Mouse (Mus musculus) stomach, postnatal 0 days (tissue): ENCODE measurements around the gene Shroom3. TPM values are rescaled to one million over a fixed set of nuclear protein-coding genes. Genes with fewer than 3 reads are reported as not detected.

Experiments used
- ATAC-seq: fragments of 200-750 bp; cut with Nextera tagmentation; 2 replicates; pipeline ENCODE4 v1.8.0; 2017; ENCODE audit not compliant: low FRiP score, low TSS enrichment
- DNase-seq: peaks from one replicate; pipeline ENCODE4 v3.0.0-alpha.2; 2016; ENCODE audit warnings: low spot score
- H3K27ac ChIP-seq: fragments of 300-500 bp; sonication (generic); replicated peaks from 2 replicates; pipeline ENCODE4 v1.5.1; 2014; ENCODE audit warnings: mild to moderate bottlenecking, control low read depth
- H3K27me3 ChIP-seq: fragments of 300-500 bp; sonication (generic); 2 replicates; pipeline ENCODE4 v1.6.1; 2014; ENCODE audit warnings: low read length; ENCODE audit not compliant: control insufficient read depth, insufficient read depth
- H3K36me3 ChIP-seq: fragments of 300-500 bp; sonication (generic); 2 replicates; pipeline ENCODE4 v1.6.1; 2014; ENCODE audit warnings: low read length, mixed read lengths; ENCODE audit not compliant: control insufficient read depth, insufficient read depth
- H3K4me1 ChIP-seq: fragments of 300-500 bp; sonication (generic); replicated peaks from 2 replicates; pipeline ENCODE4 v1.6.1; 2014; ENCODE audit warnings: antibody characterized with exemption; ENCODE audit not compliant: control insufficient read depth, insufficient read depth
- H3K4me2 ChIP-seq: fragments of 300-500 bp; sonication (generic); replicated peaks from 2 replicates; pipeline ENCODE4 v1.6.1; 2014; ENCODE audit warnings: low read depth, mild to moderate bottlenecking, control low read depth, moderate library complexity
- H3K4me3 ChIP-seq: fragments of 300-500 bp; sonication (generic); 2 replicates; pipeline ENCODE4 v1.5.1; 2014; ENCODE audit warnings: low read depth, low read length, control low read depth
- H3K9ac ChIP-seq: fragments of 300-500 bp; sonication (generic); 2 replicates; pipeline ENCODE4 v1.6.1; 2014; ENCODE audit warnings: mild to moderate bottlenecking, low read length, control low read depth, mixed read lengths
- H3K9me3 ChIP-seq: fragments of 300-500 bp; sonication (generic); 2 replicates; pipeline ENCODE4 v1.6.1; 2016; ENCODE audit warnings: low read length; ENCODE audit not compliant: control insufficient read depth
- CTCF ChIP-seq: IDR thresholded peaks from 2 replicates; pipeline ENCODE4 v1.5.1; 2016; ENCODE audit warnings: antibody characterized with exemption, low read depth, mild to moderate bottlenecking, moderate library complexity
- EP300 ChIP-seq: optimal IDR thresholded peaks from 2 replicates; pipeline ENCODE3; 2016; ENCODE audit warnings: antibody characterized with exemption
- WGBS: fragments of 180-500 bp; shearing (Covaris S2); extraction: QIAGEN DNeasy Blood & Tissue Kit; methylation state at CpG from one replicate; pipeline ENCODE4 v1.1.7; 2014; 5-methylcytosine and 5-hydroxymethylcytosine counted together
- polyA plus RNA-seq: library from polyadenylated mRNA; unstranded; fragments of >200 nt; fragmentation: Nextera tagmentation; extraction: Ambion mirVana; gene quantifications from 2 replicates; pipeline ENCODE4 v1.2.1, GENCODE M21; 2015

Gene Shroom3
- polyA plus RNA-seq, 1 experiment from 2014 or later = 11.4 TPM

DNA sequence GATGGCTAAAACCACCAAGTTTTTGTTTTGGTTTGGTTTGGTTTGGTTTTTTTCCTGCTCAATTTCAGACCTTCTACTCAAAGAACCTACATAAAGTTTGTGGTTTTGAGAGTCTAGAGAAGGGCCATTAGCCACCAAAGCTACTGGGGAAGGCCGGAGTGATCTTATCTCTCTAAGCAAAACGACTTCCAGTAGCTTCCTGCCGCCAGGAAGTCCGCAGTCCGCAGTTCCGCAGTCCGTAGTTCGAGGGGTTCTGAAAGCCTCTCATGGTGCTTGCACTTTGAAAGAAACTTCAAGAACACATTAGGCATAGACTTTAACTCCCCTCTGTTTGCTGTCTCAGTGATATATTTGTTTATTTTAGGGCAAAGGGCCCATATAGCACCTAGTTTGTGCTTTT lies 159.2 kb downstream of the Shroom3 start:
- ATAC-seq = no peak
- no peak for DNase-seq
- H3K4me1 ChIP-seq = peaks cover 5% of the 10 kb centered on the region; the same call in 1 of the 2 replicates
- TF ChIP-seq EP300 = no peak
- TF ChIP-seq CTCF = no peak
- H3K9ac ChIP-seq = no peak overlapping the region
- no peaks in the 10 kb centered on the region for H3K36me3 ChIP-seq
- 35% methylated on average over 8 of the region's 8 CpGs for WGBS
- H3K27ac ChIP-seq = peak overlapping the region; percentile 40
- no peak overlapping the region for H3K4me3 ChIP-seq
- H3K27me3 ChIP-seq = no peaks in the 10 kb centered on the region
- H3K4me2 ChIP-seq = no peak overlapping the region
- no peaks in the 10 kb centered on the region for H3K9me3 ChIP-seq

DNA sequence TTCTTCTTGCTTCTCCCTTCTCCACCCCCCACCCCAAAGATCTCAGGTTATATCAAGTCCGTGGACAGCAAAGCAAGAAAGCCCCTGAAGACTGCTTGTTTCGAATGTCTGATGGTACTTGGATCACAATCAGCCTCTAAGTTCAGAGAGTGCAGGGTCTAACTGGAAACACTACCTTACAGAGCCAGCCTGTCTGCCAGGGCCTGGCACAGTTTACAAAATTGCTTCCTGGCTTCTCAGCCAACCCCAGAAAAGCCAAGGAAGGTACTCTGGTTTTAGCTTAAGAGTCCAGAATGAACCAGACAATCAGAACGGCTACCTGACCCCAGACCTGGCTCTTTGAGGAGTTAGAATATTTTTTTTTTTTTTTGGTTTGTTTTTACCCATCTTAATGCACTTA lies 159.6 kb downstream of the Shroom3 start:
- Histone ChIP-seq H3K9me3 (no peaks in the 10 kb centered on the region), H3K9ac (no peak overlapping the region), H3K27ac (peak overlapping the region; percentile 30; the same call in 1 of the 2 replicates), H3K4me3 (no peak overlapping the region), H3K4me2 (no peak overlapping the region), H3K4me1 (peaks cover 5% of the 10 kb centered on the region; the same call in 1 of the 2 replicates), H3K36me3 (no peaks in the 10 kb centered on the region), H3K27me3 (no peaks in the 10 kb centered on the region)
- no peak for ATAC-seq
- TF ChIP-seq EP300 = no peak
- TF ChIP-seq CTCF = no peak
- no peak for DNase-seq
- 56% methylated on average over 3 of the region's 3 CpGs for WGBS

DNA sequence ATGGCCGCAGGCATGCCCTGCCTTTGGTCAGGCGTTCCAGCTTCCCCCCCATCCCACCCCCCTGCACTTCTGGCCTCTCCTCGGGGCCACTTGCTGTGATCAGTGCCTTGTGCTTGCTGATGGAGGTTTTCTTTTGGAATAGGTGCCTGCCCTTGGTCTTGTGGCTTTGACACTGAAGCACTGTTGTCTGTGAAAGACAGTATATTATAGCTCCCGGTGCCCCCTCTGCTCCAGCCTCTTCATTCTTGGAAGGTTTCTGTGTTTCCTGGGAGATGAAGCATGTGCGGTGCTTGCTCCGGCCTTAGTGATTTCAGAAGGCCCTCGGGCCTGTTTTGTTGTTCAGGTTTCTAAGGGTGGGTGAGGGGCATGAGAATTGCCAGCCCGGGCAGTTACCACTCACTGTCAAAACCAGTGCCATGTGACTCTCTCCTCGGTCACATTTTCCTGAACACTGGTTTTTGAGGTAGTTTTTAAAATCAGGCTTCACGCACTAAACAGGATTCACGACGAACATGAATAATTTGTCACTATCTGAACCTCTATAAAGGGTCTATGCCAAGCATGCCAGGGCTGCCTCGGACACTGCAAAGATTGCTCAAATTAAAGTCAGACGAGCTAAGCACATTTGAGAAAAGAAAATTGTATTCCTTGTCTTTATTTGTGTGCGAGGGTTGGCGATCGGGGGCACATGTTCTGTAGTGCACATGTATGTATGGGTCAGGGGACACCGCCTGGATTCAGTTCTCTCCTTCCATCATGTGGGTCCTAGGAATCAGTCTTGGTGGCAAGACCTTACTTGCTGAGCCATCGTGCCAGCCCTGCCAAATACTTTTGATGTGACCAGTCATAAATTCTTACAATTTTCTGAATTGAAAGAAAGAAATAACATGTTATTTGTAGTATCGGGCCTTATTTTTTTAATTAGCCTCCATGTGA lies 160.9 kb downstream of the Shroom3 start:
- ATAC-seq (no peak), DNase-seq (no peak)
- TF ChIP-seq CTCF = no peak
- TF ChIP-seq EP300 = no peak
- Histone ChIP-seq H3K4me2 (no peak overlapping the region), H3K36me3 (no peaks in the 10 kb centered on the region), H3K27ac (no peak overlapping the region), H3K4me3 (no peak overlapping the region), H3K4me1 (peaks cover 5% of the 10 kb centered on the region; the same call in 1 of the 2 replicates), H3K27me3 (no peaks in the 10 kb centered on the region), H3K9ac (no peak overlapping the region), H3K9me3 (no peaks in the 10 kb centered on the region)
- 71% methylated on average over 20 of the region's 20 CpGs for WGBS

DNA sequence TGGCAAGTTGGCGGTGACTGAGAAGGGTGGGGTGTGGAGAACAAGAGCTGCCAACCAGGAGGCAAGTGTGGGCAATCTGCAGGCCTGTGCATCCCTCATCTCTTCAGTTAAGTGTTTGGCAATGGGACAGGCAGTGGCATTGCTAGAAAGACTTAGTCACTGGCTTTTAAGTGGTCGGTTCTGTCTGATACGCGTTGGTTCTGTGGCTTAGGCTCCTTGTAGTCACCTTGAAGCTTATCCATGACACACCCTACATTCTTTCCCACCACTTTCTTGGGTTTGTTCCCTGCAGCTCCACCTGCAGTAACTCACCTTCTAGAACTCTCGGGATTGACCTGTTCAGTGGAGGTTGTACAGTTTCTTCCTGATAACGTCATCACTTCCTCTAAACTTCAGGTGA lies 166.5 kb downstream of the Shroom3 start:
- H3K27me3 ChIP-seq = no peaks in the 10 kb centered on the region
- peak overlapping the region; percentile 61 for H3K27ac ChIP-seq
- no peaks in the 10 kb centered on the region for H3K4me1 ChIP-seq
- 57% methylated on average over 6 of the region's 6 CpGs for WGBS
- peak; percentile 40 for DNase-seq
- H3K9ac ChIP-seq = no peak overlapping the region
- H3K36me3 ChIP-seq = no peaks in the 10 kb centered on the region
- no peak overlapping the region for H3K4me3 ChIP-seq
- peak; percentile 89 for ATAC-seq
- H3K9me3 ChIP-seq = no peaks in the 10 kb centered on the region
- TF ChIP-seq CTCF (peak; percentile 25; the same call in 1 of the 2 replicates), EP300 (no peak)
- H3K4me2 ChIP-seq = no peak overlapping the region

DNA sequence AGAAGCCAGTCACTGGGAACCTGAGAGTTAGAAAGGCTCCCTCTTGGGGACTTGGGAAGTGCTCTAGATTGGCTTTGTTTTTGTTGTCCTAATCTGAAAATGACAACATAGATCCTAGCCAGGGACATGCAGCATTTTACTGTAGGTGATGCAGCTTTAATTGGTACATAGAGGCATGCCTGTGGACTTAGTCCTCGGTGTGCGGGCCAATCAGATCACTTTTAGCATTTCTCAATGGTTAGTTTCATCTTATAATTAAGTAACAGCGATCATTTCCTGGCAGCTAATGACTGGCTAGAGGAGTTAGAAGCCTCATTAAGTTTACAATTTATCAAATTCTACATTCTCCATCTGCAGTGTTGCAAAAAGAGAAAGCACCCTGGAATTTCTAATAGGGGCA lies 167.7 kb downstream of the Shroom3 start:
- no peaks in the 10 kb centered on the region for H3K9me3 ChIP-seq
- no peak overlapping the region for H3K4me2 ChIP-seq
- H3K9ac ChIP-seq = no peak overlapping the region
- TF ChIP-seq CTCF (no peak), EP300 (no peak)
- H3K4me1 ChIP-seq = no peaks in the 10 kb centered on the region
- DNase-seq (no peak), ATAC-seq (no peak)
- no peaks in the 10 kb centered on the region for H3K36me3 ChIP-seq
- no peak overlapping the region for H3K4me3 ChIP-seq
- H3K27ac ChIP-seq = no peak overlapping the region
- 67% methylated on average over 3 of the region's 3 CpGs for WGBS
- H3K27me3 ChIP-seq = no peaks in the 10 kb centered on the region

DNA sequence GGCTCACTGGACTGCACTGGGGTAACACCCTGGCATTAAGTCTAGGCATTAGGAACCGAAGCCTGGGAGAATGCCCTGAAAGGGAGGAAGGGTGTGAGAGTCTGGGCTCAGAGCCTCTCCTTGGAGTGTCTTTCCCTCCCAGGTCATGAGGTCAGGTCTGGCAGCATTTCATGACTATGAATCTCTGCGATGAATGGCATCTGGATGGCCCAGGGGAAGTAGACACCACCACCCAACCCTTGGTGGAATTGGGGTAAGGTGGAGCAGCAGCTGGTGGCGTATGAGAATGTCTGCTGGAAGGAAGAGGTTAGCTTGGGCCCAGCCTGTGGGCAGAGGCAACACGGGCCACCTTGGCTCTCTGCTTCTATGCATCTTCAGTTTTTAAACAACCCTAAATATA lies 171.7 kb downstream of the Shroom3 start:
- Histone ChIP-seq H3K27me3 (no peaks in the 10 kb centered on the region), H3K36me3 (no peaks in the 10 kb centered on the region), H3K9me3 (no peaks in the 10 kb centered on the region), H3K4me2 (no peak overlapping the region), H3K4me1 (no peaks in the 10 kb centered on the region; the same call in 1 of the 2 replicates), H3K9ac (no peak overlapping the region), H3K27ac (no peak overlapping the region), H3K4me3 (no peak overlapping the region)
- peak; percentile 16; the same call in 1 of the 2 replicates for ATAC-seq
- no peak for TF ChIP-seq CTCF
- no peak for TF ChIP-seq EP300
- no peak for DNase-seq
- 70% methylated on average over 4 of the region's 4 CpGs for WGBS
